Mouse (Mus musculus) heart, embryonic 14.5 days (tissue): Measurements from ENCODE around the gene Lingo2. TPM values are rescaled to one million over a fixed set of nuclear protein-coding genes. Genes with fewer than 3 reads are reported as not detected.

Source experiments
- ATAC-seq: fragments of 200-750 bp; cut with Nextera tagmentation; 2 replicates; pipeline ENCODE4 v1.8.0; 2017; ENCODE audit warnings: low read depth, moderate TSS enrichment; ENCODE audit not compliant: insufficient number of reproducible peaks, insufficient read depth, low FRiP score
- H3K27ac ChIP-seq, 2 experiments: fragments of 200-500 bp in 1 of 2; fragments of 300-500 bp in 1 of 2; sonication (generic) in 1 of 2; replicated peaks in 1 of 2; 2 replicates each; pipeline ENCODE4 v1.5.1; 2012 to 2014; ENCODE audit warnings: low read depth in 2 of 2, low read length in 2 of 2, control low read depth in 1 of 2, mild to moderate bottlenecking in 1 of 2, mixed read lengths in 1 of 2; ENCODE audit not compliant: control insufficient read depth in 1 of 2, insufficient read depth in 1 of 2
- H3K27me3 ChIP-seq: fragments of 300-500 bp; sonication (generic); 2 replicates; pipeline ENCODE4 v1.6.1; 2014; ENCODE audit warnings: mild to moderate bottlenecking, low read length, control low read depth; ENCODE audit not compliant: control insufficient read depth, insufficient read depth
- H3K36me3 ChIP-seq: fragments of 300-500 bp; sonication (generic); 2 replicates; pipeline ENCODE4 v1.6.1; 2014; ENCODE audit warnings: mild to moderate bottlenecking, control low read depth, low read length, mixed read lengths; ENCODE audit not compliant: control insufficient read depth, insufficient read depth
- H3K4me1 ChIP-seq, 2 experiments: fragments of 200-500 bp in 1 of 2; fragments of 300-500 bp in 1 of 2; sonication (generic) in 1 of 2; 2 replicates each; pipeline ENCODE4 v1.6.1; 2012 to 2014; ENCODE audit warnings: low read length in 2 of 2, control low read depth in 1 of 2, mixed read lengths in 1 of 2; ENCODE audit not compliant: control insufficient read depth in 2 of 2, insufficient read depth in 2 of 2
- H3K4me2 ChIP-seq: fragments of 300-500 bp; sonication (generic); 2 replicates; pipeline ENCODE4 v1.6.1; 2014; ENCODE audit warnings: mild to moderate bottlenecking, low read length
- H3K4me3 ChIP-seq, 2 experiments: fragments of 200-500 bp in 1 of 2; fragments of 300-500 bp in 1 of 2; sonication (generic) in 1 of 2; 2 replicates each; pipeline ENCODE4 v1.5.1; 2012 to 2014; ENCODE audit warnings: low read length in 2 of 2, mild to moderate bottlenecking in 2 of 2, control low read depth in 1 of 2, low read depth in 1 of 2, moderate library complexity in 1 of 2; ENCODE audit not compliant: control insufficient read depth in 1 of 2, insufficient read depth in 1 of 2
- H3K9ac ChIP-seq: fragments of 300-500 bp; sonication (generic); 2 replicates; pipeline ENCODE4 v1.6.1; 2014; ENCODE audit warnings: mild to moderate bottlenecking, low read length
- H3K9me3 ChIP-seq: fragments of 300-500 bp; sonication (generic); 2 replicates; pipeline ENCODE4 v1.6.1; 2016; ENCODE audit warnings: low read length, control low read depth; ENCODE audit not compliant: control insufficient read depth
- WGBS: fragments of 180-500 bp; shearing (Covaris S2); extraction: QIAGEN DNeasy Blood & Tissue Kit; methylation state at CpG from one replicate; pipeline ENCODE4 v1.1.7; 2014; 5-methylcytosine and 5-hydroxymethylcytosine counted together
- polyA plus RNA-seq: library from polyadenylated mRNA; unstranded; fragments of >200 nt; fragmentation: Nextera tagmentation; extraction: Ambion mirVana; gene quantifications from 2 replicates; pipeline ENCODE4 v1.2.1, GENCODE M21; 2014

Gene Lingo2
- polyA plus RNA-seq, 1 experiment from 2014 or later: 0.39 TPM

DNA sequence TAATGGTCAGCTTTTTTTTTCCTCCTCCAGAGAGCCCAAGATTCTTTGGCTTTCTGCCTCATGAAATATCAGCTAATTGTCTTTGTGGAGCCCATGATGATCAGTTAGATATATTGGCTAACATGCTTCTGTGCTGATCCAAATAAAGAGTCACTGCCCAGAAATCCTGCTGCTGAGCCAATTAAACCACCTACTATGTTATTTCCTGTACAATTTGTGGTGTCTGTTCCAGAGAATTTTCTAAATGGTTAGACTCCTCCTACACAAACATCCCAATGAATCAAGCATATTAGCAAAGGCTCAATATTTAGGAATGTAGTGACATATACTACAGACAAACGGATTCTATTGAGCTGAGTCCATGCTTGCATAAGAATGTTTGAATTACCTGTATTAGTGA, 619.8 kb downstream of the Lingo2 start:
- Histone ChIP-seq H3K27ac (no peak overlapping the region), H3K27me3 (no peaks in the 10 kb centered on the region), H3K4me2 (no peak overlapping the region), H3K4me1 (no peaks in the 10 kb centered on the region), H3K9ac (no peak overlapping the region), H3K4me3 (no peak overlapping the region), H3K36me3 (no peaks in the 10 kb centered on the region), H3K9me3 (no peaks in the 10 kb centered on the region)
- WGBS: 70% methylated on average over 1 of the region's 1 CpGs
- ATAC-seq: no peak

- Histone ChIP-seq H3K9me3 (no peaks in the 10 kb centered on the region), H3K27me3 (no peaks in the 10 kb centered on the region), H3K4me2 (no peak overlapping the region), H3K9ac (no peak overlapping the region), H3K4me3 (no peak overlapping the region), H3K4me1 (no peaks in the 10 kb centered on the region), H3K36me3 (no peaks in the 10 kb centered on the region), H3K27ac (no peak overlapping the region)
- ATAC-seq: no peak
Observed at GRCm38 (mm10) chr4:36325603-36326002, 625.9 kb downstream of the Lingo2 start.

- Histone ChIP-seq H3K9ac (no peak overlapping the region), H3K4me2 (no peak overlapping the region), H3K9me3 (no peaks in the 10 kb centered on the region), H3K4me3 (no peak overlapping the region), H3K36me3 (no peaks in the 10 kb centered on the region), H3K4me1 (no peaks in the 10 kb centered on the region), H3K27me3 (no peaks in the 10 kb centered on the region), H3K27ac (no peak overlapping the region)
- 65% methylated on average over 2 of the region's 2 CpGs for WGBS
- ATAC-seq: no peak
Observed at GRCm38 (mm10) chr4:36313067-36313466, 638.5 kb downstream of the Lingo2 start.

DNA sequence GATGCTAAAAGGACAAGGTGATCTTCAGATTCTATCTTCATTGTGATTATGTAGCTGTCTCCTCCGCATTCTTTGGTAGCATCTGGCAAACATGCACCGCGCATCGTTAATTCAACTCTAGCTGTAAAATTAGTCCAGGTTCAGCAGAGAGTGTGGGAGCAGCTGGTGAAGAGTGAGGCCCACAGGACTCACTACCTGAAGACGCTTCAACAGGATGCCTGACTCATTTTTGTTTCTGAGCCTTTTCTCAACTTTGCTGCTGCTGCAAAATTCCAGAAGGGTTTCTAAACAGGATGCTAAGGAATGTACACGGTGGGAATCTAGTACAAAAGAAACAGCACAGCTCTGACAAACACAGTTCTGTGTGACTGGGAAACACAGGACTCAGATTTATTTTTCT, 640.1 kb downstream of the Lingo2 start:
- Histone ChIP-seq H3K27ac (no peak overlapping the region), H3K4me2 (no peak overlapping the region), H3K9me3 (no peaks in the 10 kb centered on the region), H3K27me3 (no peaks in the 10 kb centered on the region), H3K4me3 (no peak overlapping the region), H3K4me1 (no peaks in the 10 kb centered on the region), H3K36me3 (no peaks in the 10 kb centered on the region), H3K9ac (no peak overlapping the region)
- WGBS: 77% methylated on average over 6 of the region's 6 CpGs
- ATAC-seq: no peak

DNA sequence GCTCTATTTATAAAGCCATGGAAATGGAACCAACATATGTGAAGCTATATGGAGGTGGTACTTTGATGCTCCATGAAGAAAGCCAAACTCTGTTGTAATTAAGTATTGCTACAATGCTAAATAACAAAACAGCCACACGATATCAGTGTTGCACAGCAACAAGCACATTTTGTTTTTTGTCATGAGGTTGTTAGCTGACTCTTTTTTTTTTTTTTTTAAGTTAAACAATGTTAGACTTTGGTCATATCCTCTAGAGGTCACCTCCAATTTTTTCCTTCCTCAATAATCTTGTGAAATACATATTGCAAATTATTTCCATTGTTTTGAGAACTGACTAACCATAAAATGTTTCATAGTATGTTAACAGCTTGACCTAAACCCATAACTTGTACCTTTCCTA, 646.3 kb downstream of the Lingo2 start:
- 87% methylated on average over 1 of the region's 1 CpGs for WGBS
- Histone ChIP-seq H3K27me3 (no peaks in the 10 kb centered on the region), H3K9ac (no peak overlapping the region)

DNA sequence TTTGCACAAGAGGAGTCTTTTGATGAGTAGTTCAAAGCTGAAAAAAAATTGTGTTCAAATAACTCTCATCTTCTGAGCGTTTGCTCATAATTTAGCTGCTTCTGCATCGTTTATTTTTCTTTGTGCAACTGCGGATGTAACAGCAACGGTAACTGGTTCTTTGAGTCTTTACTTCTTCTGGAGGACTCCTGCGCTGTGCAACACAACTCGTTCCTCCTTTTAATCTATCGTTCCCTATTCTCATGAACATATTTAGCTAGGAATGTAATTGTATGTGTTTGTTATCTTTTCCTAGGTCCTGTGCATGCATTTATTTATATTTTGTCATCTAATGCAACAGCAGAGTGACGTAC, 661.9 kb downstream of the Lingo2 start:
- no peak overlapping the region for H3K9ac ChIP-seq
- no peaks in the 10 kb centered on the region for H3K36me3 ChIP-seq
- 72% methylated on average over 8 of the region's 8 CpGs for WGBS
- ATAC-seq: no peak
- H3K27me3 ChIP-seq: no peaks in the 10 kb centered on the region
- peak overlapping the region; percentile 52 for H3K4me2 ChIP-seq
- no peaks in the 10 kb centered on the region for H3K4me1 ChIP-seq
- no peaks in the 10 kb centered on the region for H3K9me3 ChIP-seq
- H3K27ac ChIP-seq: no peak overlapping the region
- no peak overlapping the region for H3K4me3 ChIP-seq

More for the DNA sequence above, 646.3 kb downstream of the Lingo2 start:
- ATAC-seq: no peak
- Histone ChIP-seq H3K4me1 (no peaks in the 10 kb centered on the region), H3K4me2 (no peak overlapping the region), H3K9me3 (no peaks in the 10 kb centered on the region), H3K36me3 (no peaks in the 10 kb centered on the region), H3K27ac (no peak overlapping the region), H3K4me3 (no peak overlapping the region)

DNA sequence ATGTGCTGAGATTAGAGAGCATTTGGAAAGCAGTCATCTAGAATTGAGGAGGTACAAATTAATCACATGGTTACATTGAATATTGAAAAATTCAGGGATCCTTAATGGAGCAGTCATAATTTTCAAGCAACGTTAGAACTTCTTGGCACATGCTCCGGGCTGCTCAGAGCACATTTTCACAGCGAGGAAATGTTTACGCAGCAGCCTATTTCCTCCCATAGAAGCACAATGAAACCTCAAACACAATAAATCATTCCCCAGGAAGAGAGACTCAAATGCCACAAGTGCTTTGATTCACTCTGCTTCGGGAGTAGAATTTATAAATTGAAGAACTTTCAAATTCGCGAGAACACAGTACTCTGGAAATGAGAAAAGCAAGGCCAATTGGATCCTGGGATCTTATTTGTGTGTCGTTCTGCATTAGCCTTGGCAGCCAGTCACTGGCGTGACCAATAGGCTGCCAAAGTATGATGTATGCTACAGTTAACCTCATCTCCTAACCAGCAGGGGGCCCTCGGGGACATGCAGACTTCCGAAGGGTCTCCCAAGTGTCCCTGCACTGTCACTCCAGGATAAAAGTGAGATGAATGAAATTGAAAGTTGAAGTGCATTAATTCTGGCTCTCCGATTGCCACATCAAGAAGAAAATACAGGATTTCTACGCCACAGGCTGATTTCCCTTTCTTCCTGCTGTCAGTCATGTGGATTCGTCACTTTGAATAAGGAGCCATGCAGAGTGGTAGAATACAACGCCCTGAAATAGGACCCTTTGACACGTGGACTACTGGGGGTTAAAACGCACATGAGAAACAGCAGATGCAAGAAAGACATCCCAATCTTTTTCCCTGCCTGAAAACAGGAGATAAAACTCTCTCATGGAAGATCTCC, 662.5 kb downstream of the Lingo2 start:
- no peak overlapping the region; a peak in 1 of 4 replicates for H3K27ac ChIP-seq
- H3K9ac ChIP-seq: no peak overlapping the region
- H3K9me3 ChIP-seq: no peaks in the 10 kb centered on the region
- H3K27me3 ChIP-seq: no peaks in the 10 kb centered on the region
- ATAC-seq: no peak; the same call in 1 of the 2 replicates
- WGBS: 36% methylated on average over 17 of the region's 17 CpGs
- H3K36me3 ChIP-seq: no peaks in the 10 kb centered on the region
- H3K4me3 ChIP-seq: peak overlapping the region in 1 of 2 experiments; percentile 18; a peak in 2 of 4 replicates
- no peaks in the 10 kb centered on the region for H3K4me1 ChIP-seq
- H3K4me2 ChIP-seq: peak overlapping the region; percentile 52
